Mouse (Mus musculus): ENCODE measurements around the gene Olfr769. TPM values are rescaled to one million over a fixed set of nuclear protein-coding genes. Genes with fewer than 3 reads are reported as not detected.
"Not testable (repeated sequence)": the region's sequence is repeated elsewhere in the genome, so short reads cannot be mapped to it uniquely, and the experiment has no call there.

The Olfr769 gene
- not detected in 2 replicates for polyA plus RNA-seq (2014; fragmentation: Nextera tagmentation; extraction: Ambion mirVana)

DNA sequence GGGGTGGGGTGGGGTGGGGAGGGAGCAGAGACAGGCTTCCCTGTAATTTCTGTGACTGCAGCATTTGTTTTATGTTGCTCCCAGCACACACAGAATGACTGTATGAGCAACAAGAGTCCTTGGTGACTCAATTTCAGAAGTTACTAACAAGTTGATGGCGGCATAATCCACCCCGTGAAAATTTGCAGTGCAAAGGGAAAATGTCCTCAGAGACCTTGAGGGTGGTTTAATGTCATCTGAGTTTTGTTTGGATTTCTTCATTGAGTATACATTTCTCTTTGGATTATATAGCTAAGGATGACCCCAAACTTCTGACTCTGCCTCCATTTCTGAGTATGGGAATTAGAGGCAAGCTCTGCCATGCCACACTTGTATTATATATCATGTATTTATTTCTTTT is at the start of gene Olfr769:
Gene Olfr769, minus strand, starts transcription at position 101 of the 400 bp plus-strand sequence.
- ATAC-seq (replicated peaks; ENCODE audit: low FRiP score) (no peak), DNase-seq (ENCODE audit: low spot score) (no peak)
- WGBS = 82% methylated on average over 2 of the region's 2 CpGs
- no peak within 1 kb of the TSS for H3K9ac ChIP-seq (ENCODE audit: low read depth, low read length)
- no peaks in the 10 kb centered on the region for H3K27me3 ChIP-seq (replicated peaks; ENCODE audit: control insufficient read depth, insufficient read depth, low read length)
- no peaks in the 10 kb centered on the region for H3K9me3 ChIP-seq (ENCODE audit: control insufficient read depth, low read length)
- no peak within 1 kb of the TSS for H3K4me2 ChIP-seq
- no peak within 1 kb of the TSS for H3K4me3 ChIP-seq (ENCODE audit: low read depth, low read length)
- H3K4me1 ChIP-seq (replicated peaks; ENCODE audit: control insufficient read depth, insufficient read depth, low read length) = no peaks in the 10 kb centered on the region
- H3K27ac ChIP-seq (ENCODE audit: low read depth, low read length) = no peak within 1 kb of the TSS
- H3K36me3 ChIP-seq (ENCODE audit: control insufficient read depth, insufficient read depth, low read length) = no peaks in the 10 kb centered on the region

GRCm38 (mm10) chr10:129164651-129165050 is 47.0 kb upstream of the Olfr769 start, which contains the start of gene Olfr771:
Gene Olfr771, minus strand, starts transcription at chr10:129164751.
- H3K27me3 ChIP-seq (replicated peaks; ENCODE audit: control insufficient read depth, insufficient read depth, low read length) = no peaks in the 10 kb centered on the region
- no peak within 1 kb of the TSS for H3K4me3 ChIP-seq (ENCODE audit: low read depth, low read length)
- ATAC-seq (replicated peaks; ENCODE audit: low FRiP score) (no peak), DNase-seq (ENCODE audit: low spot score) (no peak)
- H3K4me2 ChIP-seq = no peak within 1 kb of the TSS
- no peak within 1 kb of the TSS for H3K9ac ChIP-seq (ENCODE audit: low read depth, low read length)
- no peaks in the 10 kb centered on the region for H3K36me3 ChIP-seq (ENCODE audit: control insufficient read depth, insufficient read depth, low read length)
- no peaks in the 10 kb centered on the region for H3K9me3 ChIP-seq (ENCODE audit: control insufficient read depth, low read length)
- H3K4me1 ChIP-seq (replicated peaks; ENCODE audit: control insufficient read depth, insufficient read depth, low read length) = no peaks in the 10 kb centered on the region
- H3K27ac ChIP-seq (ENCODE audit: low read depth, low read length) = no peak within 1 kb of the TSS
- WGBS = 83% methylated on average over 1 of the region's 1 CpGs

DNA sequence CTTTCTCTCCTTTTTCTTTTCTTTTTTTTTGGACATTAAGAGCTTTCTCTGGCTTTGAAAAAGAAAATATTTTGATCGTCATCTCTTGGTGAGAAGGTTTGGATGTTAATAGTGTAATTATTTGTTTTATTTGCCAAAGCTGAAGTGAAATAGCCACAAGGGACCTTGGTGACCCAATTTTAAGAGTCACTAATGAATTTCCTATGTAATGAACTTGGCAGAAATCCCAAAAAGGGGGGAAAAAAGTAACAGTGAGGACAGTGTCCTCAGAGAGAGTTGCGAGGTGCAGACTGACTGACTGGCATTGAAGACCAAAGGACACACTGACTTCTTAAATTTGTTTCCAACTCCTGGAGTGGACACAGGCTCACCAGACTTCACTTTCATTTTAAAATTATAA is 21.2 kb upstream of the Olfr769 start, which contains the start of gene Olfr770:
Gene Olfr770, minus strand, starts transcription at position 101 of the 400 bp plus-strand sequence.
- no peak within 1 kb of the TSS for H3K27ac ChIP-seq (ENCODE audit: low read depth, low read length)
- no peaks in the 10 kb centered on the region for H3K36me3 ChIP-seq (ENCODE audit: control insufficient read depth, insufficient read depth, low read length)
- ATAC-seq (replicated peaks; ENCODE audit: low FRiP score) (no peak), DNase-seq (ENCODE audit: low spot score) (no peak)
- H3K4me2 ChIP-seq = no peak within 1 kb of the TSS
- H3K9me3 ChIP-seq (ENCODE audit: control insufficient read depth, low read length) = no peaks in the 10 kb centered on the region
- H3K27me3 ChIP-seq (replicated peaks; ENCODE audit: control insufficient read depth, insufficient read depth, low read length) = no peaks in the 10 kb centered on the region
- H3K9ac ChIP-seq (ENCODE audit: low read depth, low read length) = no peak within 1 kb of the TSS
- 84% methylated on average over 2 of the region's 2 CpGs for WGBS
- no peaks in the 10 kb centered on the region for H3K4me1 ChIP-seq (replicated peaks; ENCODE audit: control insufficient read depth, insufficient read depth, low read length)
- no peak within 1 kb of the TSS for H3K4me3 ChIP-seq (ENCODE audit: low read depth, low read length)

- ATAC-seq (replicated peaks; ENCODE audit: low FRiP score) = no peak
Measured at GRCm38 (mm10) chr10:129115146-129115545, 2.5 kb downstream of the Olfr769 start.

DNA sequence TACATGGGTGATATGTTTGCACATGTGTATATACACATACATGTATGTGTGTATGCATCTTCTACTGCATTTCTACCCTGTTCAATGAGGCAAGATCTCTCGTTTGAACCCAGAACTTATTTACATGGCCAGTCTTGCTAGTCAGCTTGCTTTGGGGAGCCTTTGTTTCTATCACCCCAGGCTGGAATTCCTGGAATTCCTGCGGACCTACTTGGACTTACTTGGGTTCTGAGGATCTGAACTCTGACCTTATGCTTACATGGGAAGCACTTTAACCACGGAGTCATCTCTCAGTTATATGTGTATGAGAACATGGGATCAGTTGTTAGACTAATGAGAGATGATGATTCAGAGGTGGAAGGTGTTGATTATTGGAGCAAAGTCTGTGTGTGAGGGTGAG is 16.4 kb downstream of the Olfr769 start:
- 43% methylated on average over 3 of the region's 3 CpGs for WGBS
- no peak for DNase-seq (ENCODE audit: low spot score)

More at GRCm38 (mm10) chr10:129115146-129115545, 2.5 kb downstream of the Olfr769 start:
- no peaks in the 10 kb centered on the region for H3K36me3 ChIP-seq (ENCODE audit: control insufficient read depth, insufficient read depth, low read length)
- H3K4me3 ChIP-seq (ENCODE audit: low read depth, low read length) = no peak overlapping the region
- H3K9me3 ChIP-seq (ENCODE audit: control insufficient read depth, low read length) = peaks cover 5% of the 10 kb centered on the region; the same call in 1 of the 2 replicates
- WGBS = 90% methylated on average over 3 of the region's 3 CpGs
- no peak overlapping the region for H3K9ac ChIP-seq (ENCODE audit: low read depth, low read length)
- H3K27ac ChIP-seq (ENCODE audit: low read depth, low read length) = no peak overlapping the region
- H3K4me1 ChIP-seq (replicated peaks; ENCODE audit: control insufficient read depth, insufficient read depth, low read length) = no peaks in the 10 kb centered on the region
- no peaks in the 10 kb centered on the region for H3K27me3 ChIP-seq (replicated peaks; ENCODE audit: control insufficient read depth, insufficient read depth, low read length)
- no peak overlapping the region for H3K4me2 ChIP-seq
- no peak for DNase-seq (ENCODE audit: low spot score)

DNA sequence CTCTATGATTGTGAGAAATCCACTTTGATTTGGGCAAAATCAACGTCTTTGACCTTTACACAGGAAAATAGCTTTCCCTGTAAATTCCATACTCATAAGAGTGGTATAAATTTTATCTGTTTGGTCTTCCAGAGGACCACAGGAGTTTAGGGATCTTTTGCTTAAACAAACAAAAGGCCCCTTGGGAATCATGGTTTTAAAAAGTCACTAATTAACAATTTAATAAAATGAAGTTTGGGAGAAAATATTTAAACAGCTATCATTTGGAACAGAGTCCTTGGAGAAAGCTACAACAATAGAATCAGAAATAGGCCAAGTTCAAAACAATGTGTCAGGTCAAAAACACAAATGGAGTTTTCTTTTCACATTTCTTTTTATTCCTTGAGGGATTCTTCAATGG is 18.4 kb downstream of the Olfr769 start, which contains the start of gene Olfr768:
Gene Olfr768, minus strand, starts transcription at position 101 of the 400 bp plus-strand sequence.
- H3K4me2 ChIP-seq = no peak within 1 kb of the TSS
- no peaks in the 10 kb centered on the region for H3K9me3 ChIP-seq (ENCODE audit: control insufficient read depth, low read length)
- no peaks in the 10 kb centered on the region for H3K27me3 ChIP-seq (replicated peaks; ENCODE audit: control insufficient read depth, insufficient read depth, low read length)
- H3K36me3 ChIP-seq (ENCODE audit: control insufficient read depth, insufficient read depth, low read length) = no peaks in the 10 kb centered on the region
- H3K27ac ChIP-seq (ENCODE audit: low read depth, low read length) = no peak within 1 kb of the TSS
- DNase-seq (ENCODE audit: low spot score) = no peak
- no peak within 1 kb of the TSS for H3K9ac ChIP-seq (ENCODE audit: low read depth, low read length)
- H3K4me3 ChIP-seq (ENCODE audit: low read depth, low read length) = no peak within 1 kb of the TSS
- 71% methylated on average over 1 of the region's 1 CpGs for WGBS
- ATAC-seq (replicated peaks; ENCODE audit: low FRiP score) = no peak
- H3K4me1 ChIP-seq (replicated peaks; ENCODE audit: control insufficient read depth, insufficient read depth, low read length) = no peaks in the 10 kb centered on the region

More for the DNA sequence above, 16.4 kb downstream of the Olfr769 start:
- ATAC-seq (replicated peaks; ENCODE audit: low FRiP score) = no peak
- Histone ChIP-seq H3K9me3 (ENCODE audit: control insufficient read depth, low read length) (no peaks in the 10 kb centered on the region), H3K4me1 (replicated peaks; ENCODE audit: control insufficient read depth, insufficient read depth, low read length) (no peaks in the 10 kb centered on the region), H3K4me2 (no peak overlapping the region), H3K9ac (ENCODE audit: low read depth, low read length) (no peak overlapping the region), H3K4me3 (ENCODE audit: low read depth, low read length) (no peak overlapping the region), H3K36me3 (ENCODE audit: control insufficient read depth, insufficient read depth, low read length) (no peaks in the 10 kb centered on the region), H3K27ac (ENCODE audit: low read depth, low read length) (no peak overlapping the region), H3K27me3 (replicated peaks; ENCODE audit: control insufficient read depth, insufficient read depth, low read length) (no peaks in the 10 kb centered on the region)

DNA sequence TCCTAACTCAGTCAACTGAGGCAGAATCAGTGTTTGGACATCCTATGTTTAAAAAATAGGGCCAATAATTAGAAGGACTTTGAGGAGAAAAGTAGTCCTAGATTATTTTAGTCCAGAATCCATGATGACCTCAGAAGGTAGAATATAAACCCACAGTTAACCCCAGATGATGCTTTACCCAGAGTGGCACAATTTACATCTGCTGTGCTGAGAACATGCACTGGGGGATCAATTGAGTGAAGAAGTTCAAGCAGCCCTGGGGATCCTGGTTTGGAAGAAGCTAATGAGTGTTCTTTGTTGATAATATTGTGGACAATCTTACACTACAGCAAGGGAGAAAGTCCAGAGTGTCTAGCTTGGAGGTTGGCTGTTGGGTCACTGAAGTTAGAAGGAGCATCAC is 34.9 kb downstream of the Olfr769 start, which contains the start of gene Olfr767:
Gene Olfr767, minus strand, starts transcription at position 101 of the 400 bp plus-strand sequence.
- H3K4me3 ChIP-seq (ENCODE audit: low read depth, low read length); H3K4me2 ChIP-seq; DNase-seq (ENCODE audit: low spot score); H3K27me3 ChIP-seq (replicated peaks; ENCODE audit: control insufficient read depth, insufficient read depth, low read length); H3K27ac ChIP-seq (ENCODE audit: low read depth, low read length); H3K9me3 ChIP-seq (ENCODE audit: control insufficient read depth, low read length); H3K9ac ChIP-seq (ENCODE audit: low read depth, low read length); ATAC-seq (replicated peaks; ENCODE audit: low FRiP score); H3K36me3 ChIP-seq (ENCODE audit: control insufficient read depth, insufficient read depth, low read length); H3K4me1 ChIP-seq (replicated peaks; ENCODE audit: control insufficient read depth, insufficient read depth, low read length): not testable (repeated sequence)

GRCm38 (mm10) chr10:129068877-129069276 is 48.8 kb downstream of the Olfr769 start, which contains the start of gene Olfr766-ps1:
Gene Olfr766-ps1, minus strand, starts transcription at chr10:129068977.
- DNase-seq (ENCODE audit: low spot score) (no peak), ATAC-seq (replicated peaks; ENCODE audit: low FRiP score) (no peak)
- Histone ChIP-seq H3K9ac (ENCODE audit: low read depth, low read length) (no peak within 1 kb of the TSS), H3K36me3 (ENCODE audit: control insufficient read depth, insufficient read depth, low read length) (no peaks in the 10 kb centered on the region), H3K4me3 (ENCODE audit: low read depth, low read length) (no peak within 1 kb of the TSS), H3K4me2 (no peak within 1 kb of the TSS), H3K27me3 (replicated peaks; ENCODE audit: control insufficient read depth, insufficient read depth, low read length) (no peaks in the 10 kb centered on the region), H3K9me3 (ENCODE audit: control insufficient read depth, low read length) (no peaks in the 10 kb centered on the region), H3K4me1 (replicated peaks; ENCODE audit: control insufficient read depth, insufficient read depth, low read length) (no peaks in the 10 kb centered on the region), H3K27ac (ENCODE audit: low read depth, low read length) (no peak within 1 kb of the TSS)
- 76% methylated on average over 2 of the region's 2 CpGs for WGBS
